Mouse (Mus musculus) erythroblast, embryonic 14.5 days (primary cell): ENCODE measurements around the gene Clip2. TPM values are rescaled to one million over a fixed set of nuclear protein-coding genes. Genes with fewer than 3 reads are reported as not detected.

Experiments used
- H3K27me3 ChIP-seq: 2 replicates; pipeline ENCODE4 v1.6.1; 2012; ENCODE audit warnings: inconsistent platforms; ENCODE audit not compliant: control insufficient read depth
- H3K36me3 ChIP-seq: 2 replicates; pipeline ENCODE4 v1.6.1; 2012; ENCODE audit warnings: mild to moderate bottlenecking, inconsistent platforms; ENCODE audit not compliant: control insufficient read depth
- H3K4me1 ChIP-seq: 2 replicates; pipeline ENCODE4 v1.6.1; 2012; ENCODE audit warnings: inconsistent platforms; ENCODE audit not compliant: control insufficient read depth
- H3K4me3 ChIP-seq: replicated peaks from 2 replicates; pipeline ENCODE3; 2012; ENCODE audit warnings: moderate library complexity, mild to moderate bottlenecking, inconsistent platforms
- H3K9me3 ChIP-seq: 2 replicates; pipeline ENCODE4 v1.6.1; 2012; ENCODE audit warnings: low read length, inconsistent platforms, mixed read lengths; ENCODE audit not compliant: control insufficient read depth
- GATA1 ChIP-seq: IDR thresholded peaks from 2 replicates; pipeline ENCODE4 v1.6.1; 2012; ENCODE audit warnings: low read length, inconsistent platforms, mixed read lengths
- TAL1 ChIP-seq: IDR thresholded peaks from 3 replicates; pipeline ENCODE4 v1.6.1; 2012; ENCODE audit warnings: low read length, inconsistent platforms, mixed read lengths
- polyA plus RNA-seq: library from polyadenylated mRNA; stranded (reverse); fragments of >175 nt; gene quantifications from 2 replicates; pipeline ENCODE4 v1.2.3, GENCODE M21; 2012

The Clip2 gene
- polyA plus RNA-seq, 1 experiment = 0.16 TPM

DNA sequence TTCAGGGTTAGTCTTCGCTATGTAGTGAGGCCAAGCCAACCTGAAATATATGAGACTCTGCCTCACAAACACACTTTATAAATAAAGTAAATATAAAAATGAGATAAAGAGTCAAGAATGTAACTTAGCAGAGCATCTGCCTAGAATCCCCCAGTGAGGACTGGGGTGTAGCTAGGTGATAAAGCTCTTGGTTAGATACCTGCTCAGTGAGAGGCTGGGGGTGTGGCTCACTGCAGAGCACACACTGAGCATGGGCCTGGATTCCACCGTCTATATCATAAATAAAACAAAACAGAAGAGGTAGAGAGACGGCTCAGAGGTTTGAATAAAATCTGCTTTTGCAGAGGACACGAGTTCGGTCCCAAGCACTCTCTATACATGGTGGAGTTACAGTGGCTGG lies 88.0 kb downstream of the Clip2 start:
- H3K27me3 ChIP-seq = no peaks in the 10 kb centered on the region

GRCm38 (mm10) chr5:134462731-134463130 lies 89.5 kb downstream of the Clip2 start:
- peaks cover 43% of the 10 kb centered on the region for H3K4me1 ChIP-seq
- TF ChIP-seq GATA1 (no peak), TAL1 (no peak)
- H3K4me3 ChIP-seq = no peak overlapping the region
- H3K36me3 ChIP-seq = no peaks in the 10 kb centered on the region
- H3K27me3 ChIP-seq = no peaks in the 10 kb centered on the region
- H3K9me3 ChIP-seq = no peaks in the 10 kb centered on the region

More for the DNA sequence above, 88.0 kb downstream of the Clip2 start:
- Histone ChIP-seq H3K9me3 (no peaks in the 10 kb centered on the region), H3K4me1 (peaks cover 58% of the 10 kb centered on the region), H3K36me3 (no peaks in the 10 kb centered on the region), H3K4me3 (no peak overlapping the region)
- TF ChIP-seq TAL1 (no peak), GATA1 (no peak)

GRCm38 (mm10) chr5:134462316-134462715 lies 89.9 kb downstream of the Clip2 start:
- Histone ChIP-seq H3K36me3 (no peaks in the 10 kb centered on the region), H3K4me3 (no peak overlapping the region), H3K27me3 (no peaks in the 10 kb centered on the region), H3K9me3 (no peaks in the 10 kb centered on the region), H3K4me1 (peaks cover 41% of the 10 kb centered on the region)
- no peak for TF ChIP-seq TAL1
- TF ChIP-seq GATA1 = no peak

DNA sequence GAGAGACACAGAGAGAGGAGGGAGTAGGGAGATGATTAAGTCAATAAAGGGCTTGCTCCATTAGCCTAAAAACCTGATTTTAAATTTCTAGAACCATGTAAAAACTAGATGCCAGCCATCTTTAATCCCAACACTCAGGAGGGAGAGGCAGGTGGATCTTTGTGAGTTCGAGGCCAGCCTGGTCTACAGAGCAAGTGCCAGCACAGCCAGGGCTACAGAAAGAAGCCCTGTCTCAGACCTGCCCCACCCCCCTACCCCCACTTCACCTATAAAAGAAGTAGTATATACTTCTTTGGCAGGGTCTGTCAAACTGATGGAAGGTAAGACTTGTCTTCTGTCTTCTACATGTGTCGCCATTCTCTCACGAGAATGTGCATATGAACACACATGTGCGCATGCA lies 91.7 kb downstream of the Clip2 start:
- TF ChIP-seq TAL1 = no peak
- TF ChIP-seq GATA1 = no peak
- no peaks in the 10 kb centered on the region for H3K9me3 ChIP-seq
- no peaks in the 10 kb centered on the region for H3K36me3 ChIP-seq
- H3K4me3 ChIP-seq = no peak overlapping the region
- no peaks in the 10 kb centered on the region for H3K27me3 ChIP-seq
- peaks cover 37% of the 10 kb centered on the region for H3K4me1 ChIP-seq

DNA sequence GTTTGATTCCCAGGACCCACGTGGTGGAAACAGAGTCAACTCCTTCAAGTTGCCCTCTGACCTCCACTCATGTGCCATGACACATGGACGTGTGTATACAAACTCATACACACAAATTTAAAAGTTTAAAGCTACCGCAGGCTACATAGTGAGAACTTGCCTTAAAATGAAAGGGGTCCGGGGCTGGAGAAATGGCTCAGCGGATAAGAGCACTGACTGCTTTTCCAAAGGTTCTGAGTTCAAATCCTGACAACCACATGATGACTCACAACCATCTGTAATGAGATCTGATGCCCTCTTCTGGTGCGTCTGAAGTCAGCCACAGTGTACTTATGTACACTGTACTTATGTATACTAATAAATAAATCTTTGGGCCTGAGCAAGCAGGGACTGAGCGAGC lies 93.1 kb downstream of the Clip2 start:
- H3K4me1 ChIP-seq = peaks cover 34% of the 10 kb centered on the region
- no peaks in the 10 kb centered on the region for H3K27me3 ChIP-seq
- H3K9me3 ChIP-seq = no peaks in the 10 kb centered on the region
- no peak overlapping the region for H3K4me3 ChIP-seq
- no peaks in the 10 kb centered on the region for H3K36me3 ChIP-seq
- TF ChIP-seq GATA1 = no peak
- no peak for TF ChIP-seq TAL1

DNA sequence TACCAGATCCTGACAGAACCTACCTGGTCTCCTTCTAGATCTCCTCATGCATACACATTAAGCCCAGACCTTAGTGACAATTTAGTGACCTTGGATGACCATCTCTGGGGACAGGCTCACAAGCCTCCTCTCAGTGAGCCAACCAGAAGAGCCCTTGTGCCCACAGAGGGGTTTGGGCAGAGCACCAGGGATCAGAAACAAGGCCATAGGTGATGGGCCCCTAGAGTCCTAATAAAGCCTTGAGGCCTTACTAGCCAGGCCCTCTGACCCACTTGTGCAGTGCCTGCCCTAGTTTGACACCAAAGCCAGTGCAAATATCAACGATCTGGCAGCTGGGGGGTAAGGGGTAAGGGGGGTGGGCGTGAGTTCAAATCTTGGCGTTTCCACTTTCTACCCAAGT lies 93.8 kb downstream of the Clip2 start:
- H3K27me3 ChIP-seq = no peaks in the 10 kb centered on the region
- H3K4me1 ChIP-seq = peaks cover 30% of the 10 kb centered on the region
- no peak for TF ChIP-seq GATA1
- TF ChIP-seq TAL1 = no peak
- no peak overlapping the region for H3K4me3 ChIP-seq
- H3K9me3 ChIP-seq = no peaks in the 10 kb centered on the region
- H3K36me3 ChIP-seq = no peaks in the 10 kb centered on the region

- Histone ChIP-seq H3K4me3 (no peak overlapping the region), H3K4me1 (peaks cover 24% of the 10 kb centered on the region), H3K27me3 (no peaks in the 10 kb centered on the region), H3K9me3 (no peaks in the 10 kb centered on the region), H3K36me3 (no peaks in the 10 kb centered on the region)
- no peak for TF ChIP-seq GATA1
- no peak for TF ChIP-seq TAL1
Observed at GRCm38 (mm10) chr5:134457371-134457770, 94.9 kb downstream of the Clip2 start.

GRCm38 (mm10) chr5:134456503-134456962 lies 95.7 kb downstream of the Clip2 start, which contains the start of gene Gtf2ird1:
Gene Gtf2ird1 (minus strand): TSS chr5:134456716.
- H3K4me3 ChIP-seq = peak within 1 kb of the TSS; percentile 67
- 0 out of 2 replicates have a peak, but pooled peaks cover 1% of the 10 kb centered on the region for H3K9me3 ChIP-seq
- TF ChIP-seq TAL1 (no peak), GATA1 (no peak)

GRCm38 (mm10) chr5:134455914-134456423 lies 96.3 kb downstream of the Clip2 start:
- Histone ChIP-seq H3K9me3 (0 out of 2 replicates have a peak, but pooled peaks cover 2% of the 10 kb centered on the region), H3K27me3 (no peaks in the 10 kb centered on the region), H3K4me1 (peaks cover 23% of the 10 kb centered on the region), H3K36me3 (peaks cover 2% of the 10 kb centered on the region; the same call in 1 of the 2 replicates), H3K4me3 (peak overlapping the region; percentile 67)
- TF ChIP-seq TAL1 (no peak), GATA1 (no peak)

More at GRCm38 (mm10) chr5:134456503-134456962, 95.7 kb downstream of the Clip2 start, which contains the start of gene Gtf2ird1:
- Histone ChIP-seq H3K4me1 (peaks cover 23% of the 10 kb centered on the region), H3K36me3 (peaks cover 2% of the 10 kb centered on the region; the same call in 1 of the 2 replicates), H3K27me3 (no peaks in the 10 kb centered on the region)
